Comparison of ENCODE assay signal across 12 mouse cellular contexts in genomic region chr10:77380716-77381115, GRCm38 (mm10). TPM values are rescaled to one million over a fixed set of nuclear protein-coding genes. Genes with fewer than 3 reads are reported as not detected.
A peak's percentile ranks its signal among the peaks of the same experiment; 100 is the strongest.
DNase-seq lines count a peak whose midpoint lies in the region; ATAC-seq and TF ChIP-seq lines count a peak whose summit lies in the region.
"Had no signal": no experiment of that assay in that cellular context is flagged by ENCODE, and none has a peak within 500 bp of the region (broad histone marks: within the 10 kb centered on the region; RNA-seq: fewer than 3 reads in every experiment).

No protein-coding gene starts in this region.

- H3K9ac ChIP-seq in forebrain, postnatal 0 days: no peak overlapping the region
- no peak overlapping the region for H3K9ac ChIP-seq in forebrain, embryonic 13.5 days
- no peak overlapping the region for H3K9ac ChIP-seq in kidney, embryonic 15.5 days

- H3K4me3 ChIP-seq in forebrain, postnatal 0 days (ENCODE audit: low read depth, low read length): no peak overlapping the region
- no peak overlapping the region for H3K4me3 ChIP-seq in forebrain, embryonic 13.5 days
- no peak overlapping the region for H3K4me3 ChIP-seq in C2C12 (ENCODE audit: insufficient read depth, poor library complexity, severe bottlenecking)
- H3K4me3 ChIP-seq in kidney, embryonic 15.5 days (replicated peaks): no peak overlapping the region

- no peaks in the 10 kb centered on the region for H3K79me2 ChIP-seq in C2C12 (ENCODE audit: control insufficient read depth, insufficient read depth)

- WGBS in forebrain, postnatal 0 days: 69% methylated on average over 6 of the region's 6 CpGs
- WGBS in forebrain, embryonic 13.5 days: 80% methylated on average over 6 of the region's 6 CpGs
- 68% methylated on average over 6 of the region's 6 CpGs for WGBS in kidney, embryonic 15.5 days

- no peak for ATAC-seq in forebrain, postnatal 0 days
- ATAC-seq in forebrain, embryonic 13.5 days: no peak
- ATAC-seq in kidney, embryonic 15.5 days (replicated peaks; ENCODE audit: low FRiP score): no peak
- ATAC-seq: inflammation-experienced regulatory T-cells, adult 6 months had no signal

- TF ChIP-seq CTCF in forebrain, postnatal 0 days (IDR thresholded peaks at IDR 0.05; ENCODE audit: low read depth): 0 out of 2 replicates have a peak, but pooled peaks have one; percentile 18
- TF ChIP-seq CTCF in C2C12 (IDR thresholded peaks at IDR 0.05; ENCODE audit: control insufficient read depth, insufficient read depth, insufficient read length): no peak

- H3K27ac ChIP-seq in forebrain, postnatal 0 days (ENCODE audit: low read depth, low read length): no peak overlapping the region
- H3K27ac ChIP-seq in forebrain, embryonic 13.5 days: no peak overlapping the region
- H3K27ac ChIP-seq in kidney, embryonic 15.5 days: peak overlapping the region; percentile 32; the same call in 1 of the 2 replicates
- H3K27ac ChIP-seq: macrophage had no signal

- H3ac ChIP-seq in C2C12 (ENCODE audit: control insufficient read depth, insufficient read length, low read depth): no peak overlapping the region

- H3K36me3 ChIP-seq in forebrain, postnatal 0 days (ENCODE audit: insufficient read depth): no peaks in the 10 kb centered on the region
- H3K36me3 ChIP-seq in forebrain, embryonic 13.5 days (ENCODE audit: poor library complexity, severe bottlenecking): no peaks in the 10 kb centered on the region
- H3K36me3 ChIP-seq in C2C12 (ENCODE audit: control insufficient read depth, insufficient read depth): no peaks in the 10 kb centered on the region
- H3K36me3 ChIP-seq in kidney, embryonic 15.5 days: no peaks in the 10 kb centered on the region

- no peak overlapping the region for H3K4me2 ChIP-seq in forebrain, postnatal 0 days (ENCODE audit: low read depth)
- H3K4me2 ChIP-seq in forebrain, embryonic 13.5 days: no peak overlapping the region
- H3K4me2 ChIP-seq in kidney, embryonic 15.5 days: no peak overlapping the region

- DNase-seq in forebrain, postnatal 0 days: no peak
- peak; percentile 55 to 64 for DNase-seq in heart, adult 18-20 months
- DNase-seq in frontal cortex, postnatal 36 days (ENCODE audit: low spot score in 2 of 2): no peak
- DNase-seq in neural tube, embryonic 10.5 days (ENCODE audit: extremely low spot score, low spot score): no peak
- DNase-seq in thymus, postnatal 25 days: no peak
- DNase-seq: gastrocnemius, postnatal 25 days; right cerebral cortex, adult 18-20 months had no signal

- H3K27me3 ChIP-seq in forebrain, postnatal 0 days (ENCODE audit: insufficient read depth, low read length): no peaks in the 10 kb centered on the region
- no peaks in the 10 kb centered on the region for H3K27me3 ChIP-seq in forebrain, embryonic 13.5 days
- no peaks in the 10 kb centered on the region for H3K27me3 ChIP-seq in C2C12 (ENCODE audit: control insufficient read depth, insufficient read depth, insufficient read length)
- no peaks in the 10 kb centered on the region for H3K27me3 ChIP-seq in kidney, embryonic 15.5 days

- H3K79me3 ChIP-seq in C2C12 (ENCODE audit: low read depth): no peaks in the 10 kb centered on the region

- H3K4me1 ChIP-seq in forebrain, postnatal 0 days (ENCODE audit: insufficient read depth): no peaks in the 10 kb centered on the region
- peaks cover 11% of the 10 kb centered on the region for H3K4me1 ChIP-seq in forebrain, embryonic 13.5 days
- 0 out of 2 replicates have a peak, but pooled peaks cover 7% of the 10 kb centered on the region for H3K4me1 ChIP-seq in kidney, embryonic 15.5 days

- no peaks in the 10 kb centered on the region for H3K9me3 ChIP-seq in forebrain, postnatal 0 days (ENCODE audit: low read length)
- no peaks in the 10 kb centered on the region for H3K9me3 ChIP-seq in forebrain, embryonic 13.5 days (replicated peaks)
- no peaks in the 10 kb centered on the region for H3K9me3 ChIP-seq in kidney, embryonic 15.5 days (replicated peaks)

TF ChIP-seq in C2C12, 6 proteins besides CTCF, POLR2A, EP300 and RAD21:
- no peak for TF ChIP-seq FOSL1 (IDR thresholded peaks at IDR 0.05; ENCODE audit: insufficient read depth, low read length, poor library complexity, severe bottlenecking)
- peak; percentile 53 for TF ChIP-seq CEBPB (IDR thresholded peaks at IDR 0.05; ENCODE audit: low read depth)
- TF ChIP-seq USF1 (IDR thresholded peaks at IDR 0.05; ENCODE audit: low read depth): no peak
- TF ChIP-seq MYOG (IDR thresholded peaks at IDR 0.05; ENCODE audit: control insufficient read depth, extremely low read depth, insufficient read length): no peak

RNA-seq across cellular contexts. Expression of gene Adarb1, which starts 37.4 kb away (rescaled TPM):
- 39.4 and 40.2 TPM in 2 replicates for total RNA-seq in forebrain, postnatal 0 days (2014; rRNA removed)
- polyA plus RNA-seq in forebrain, postnatal 0 days (2015; fragmentation: Nextera tagmentation; extraction: Ambion mirVana): 12.4 and 12.5 TPM in 2 replicates
- 7.9 and 8.8 TPM in 2 replicates for polyA plus RNA-seq in forebrain, embryonic 13.5 days (2015; fragmentation: Nextera tagmentation; extraction: Ambion mirVana)
- polyA plus RNA-seq in C2C12 (2012; fragmentation: generic; extraction: Trizol): 3.3 TPM
- total RNA-seq in heart, adult 18-20 months (2021): 10 to 100 TPM; 12.2 to 12.7 TPM
- polyA plus RNA-seq in kidney, embryonic 15.5 days (2015; fragmentation: Nextera tagmentation; extraction: Ambion mirVana): 6.4 and 6.9 TPM in 2 replicates

Comparison
In these comparisons a context has a peak if more than half of its experiments do, and no peak if none do; other contexts are left out.
1. DNase-seq: peak in heart, adult 18-20 months (2 of 2); none in forebrain, postnatal 0 days (single experiment), frontal cortex, postnatal 36 days (0 of 2), neural tube, embryonic 10.5 days (single experiment) and thymus, postnatal 25 days (single experiment).